In genomic region chrX:157306796-157307405, GRCm38 (mm10) we compare ENCODE assay signal across 14 mouse cellular contexts.
DNase-seq lines count a peak whose midpoint lies in the region; ATAC-seq and TF ChIP-seq lines count a peak whose summit lies in the region.
"Had no signal": no experiment of that assay in that cellular context is flagged by ENCODE, and none has a peak within 500 bp of the region (broad histone marks: within the 10 kb centered on the region; RNA-seq: fewer than 3 reads in every experiment).

No protein-coding gene starts in this region.

- no peaks in the 10 kb centered on the region for H3K36me3 ChIP-seq in hindbrain, postnatal 0 days (ENCODE audit: insufficient read depth, low read length)
- H3K36me3 ChIP-seq in neural tube, embryonic 15.5 days = no peaks in the 10 kb centered on the region
- no peaks in the 10 kb centered on the region for H3K36me3 ChIP-seq in intestine, embryonic 15.5 days
- H3K36me3 ChIP-seq: kidney, embryonic 15.5 days; limb, embryonic 13.5 days had no signal

- WGBS in hindbrain, postnatal 0 days = 38% methylated on average over 4 of the region's 4 CpGs
- WGBS in neural tube, embryonic 15.5 days = 31% methylated on average over 4 of the region's 4 CpGs
- WGBS in intestine, embryonic 15.5 days = 56% methylated on average over 4 of the region's 4 CpGs

- ATAC-seq in hindbrain, postnatal 0 days = peak; percentile 81
- peak; percentile 81; the same call in 1 of the 2 replicates for ATAC-seq in neural tube, embryonic 15.5 days (ENCODE audit: low FRiP score)
- ATAC-seq in intestine, embryonic 15.5 days = no peak

- H3K4me2 ChIP-seq in hindbrain, postnatal 0 days (ENCODE audit: low read depth, low read length) = no peak overlapping the region
- no peak overlapping the region for H3K4me2 ChIP-seq in neural tube, embryonic 15.5 days
- no peak overlapping the region for H3K4me2 ChIP-seq in intestine, embryonic 15.5 days (replicated peaks)
- H3K4me2 ChIP-seq: kidney, embryonic 15.5 days; limb, embryonic 13.5 days had no signal

- TF ChIP-seq CTCF in embryonic fibroblast, embryonic 13.5 days (IDR thresholded peaks at IDR 0.05; ENCODE audit: borderline replicate concordance, insufficient read depth, low read length) = no peak
- no peak for TF ChIP-seq CTCF in hindbrain, postnatal 0 days (IDR thresholded peaks at IDR 0.05; ENCODE audit: low read depth)

- peaks cover 5% of the 10 kb centered on the region; the same call in 1 of the 2 replicates for H3K4me1 ChIP-seq in embryonic fibroblast, embryonic 13.5 days (ENCODE audit: control insufficient read depth, insufficient read depth, low read length)
- no peaks in the 10 kb centered on the region for H3K4me1 ChIP-seq in hindbrain, postnatal 0 days (ENCODE audit: insufficient read depth, low read length)
- 0 out of 2 replicates have a peak, but pooled peaks cover 10% of the 10 kb centered on the region for H3K4me1 ChIP-seq in neural tube, embryonic 15.5 days
- no peaks in the 10 kb centered on the region for H3K4me1 ChIP-seq in intestine, embryonic 15.5 days (replicated peaks)
- H3K4me1 ChIP-seq: kidney, embryonic 15.5 days; limb, embryonic 13.5 days had no signal

- H3K9me3 ChIP-seq in hindbrain, postnatal 0 days (ENCODE audit: low read length) = no peaks in the 10 kb centered on the region
- no peaks in the 10 kb centered on the region for H3K9me3 ChIP-seq in neural tube, embryonic 15.5 days (replicated peaks)
- H3K9me3 ChIP-seq in intestine, embryonic 15.5 days = no peaks in the 10 kb centered on the region
- H3K9me3 ChIP-seq: kidney, embryonic 15.5 days; limb, embryonic 13.5 days had no signal

- no peaks in the 10 kb centered on the region for H3K27me3 ChIP-seq in hindbrain, postnatal 0 days (ENCODE audit: insufficient read depth, low read length)
- H3K27me3 ChIP-seq in neural tube, embryonic 15.5 days (replicated peaks) = no peaks in the 10 kb centered on the region
- no peaks in the 10 kb centered on the region for H3K27me3 ChIP-seq in intestine, embryonic 15.5 days (replicated peaks)

- intact Hi-C loops in heart, postnatal 14 days (cut with DNase I) = loop anchor here (5.0 to 10.0 kb wide), 2 partner anchors 395 to 1662 kb away; no protein-coding TSS in a partner anchor

- H3K27ac ChIP-seq in embryonic fibroblast, embryonic 13.5 days (ENCODE audit: insufficient read depth, low read length) = 0 out of 2 replicates have a peak overlapping the region, but pooled peaks have one; percentile 40
- H3K27ac ChIP-seq in hindbrain, postnatal 0 days = peak overlapping the region; percentile 32; the same call in 1 of the 2 replicates
- peak overlapping the region; percentile 58; the same call in 1 of the 2 replicates for H3K27ac ChIP-seq in neural tube, embryonic 15.5 days (replicated peaks)
- no peak overlapping the region for H3K27ac ChIP-seq in intestine, embryonic 15.5 days
- H3K27ac ChIP-seq: kidney, embryonic 15.5 days; limb, embryonic 13.5 days had no signal

- no peak for TF ChIP-seq POLR2A in embryonic fibroblast, embryonic 13.5 days (IDR thresholded peaks at IDR 0.05; ENCODE audit: low read depth, low read length)

- no peak overlapping the region for H3K4me3 ChIP-seq in embryonic fibroblast, embryonic 13.5 days (ENCODE audit: insufficient read depth, low read length)
- no peak overlapping the region for H3K4me3 ChIP-seq in hindbrain, postnatal 0 days (ENCODE audit: low read length)
- H3K4me3 ChIP-seq in neural tube, embryonic 15.5 days (replicated peaks) = no peak overlapping the region
- H3K4me3 ChIP-seq in intestine, embryonic 15.5 days (replicated peaks) = no peak overlapping the region
- H3K4me3 ChIP-seq: erythroblast, embryonic 14.5 days; kidney, embryonic 15.5 days; limb, embryonic 13.5 days had no signal

- peak; percentile 22 for DNase-seq in retina, embryonic 14.5 days (ENCODE audit: low spot score)
- DNase-seq in retina, postnatal 1 day = no peak
- DNase-seq in hindbrain, postnatal 0 days (ENCODE audit: low spot score) = peak; percentile 72
- DNase-seq in heart, postnatal 14 days = no peak
- DNase-seq in c-Kit-positive CD71-positive TER-119-positive erythroid progenitor cells, embryonic 14.5 days (ENCODE audit: low spot score) = no peak
- DNase-seq: adrenal gland, adult 2 months; gastrocnemius, postnatal 36 days; lung, adult 18-20 months had no signal

- no peak overlapping the region for H3K9ac ChIP-seq in hindbrain, postnatal 0 days (replicated peaks; ENCODE audit: low read length)
- no peak overlapping the region for H3K9ac ChIP-seq in neural tube, embryonic 15.5 days (replicated peaks)
- H3K9ac ChIP-seq in intestine, embryonic 15.5 days = no peak overlapping the region
- H3K9ac ChIP-seq: kidney, embryonic 15.5 days; limb, embryonic 13.5 days had no signal

Comparison
In these comparisons a context has a peak if more than half of its experiments do, and no peak if none do; other contexts are left out.
1. DNase-seq: peak in retina, embryonic 14.5 days (single experiment) and hindbrain, postnatal 0 days (single experiment); none in retina, postnatal 1 day (single experiment), heart, postnatal 14 days (0 of 2) and c-Kit-positive CD71-positive TER-119-positive erythroid progenitor cells, embryonic 14.5 days (single experiment).